Mouse (Mus musculus): ENCODE data around the gene Tppp3. TPM values are rescaled to one million over a fixed set of nuclear protein-coding genes. Genes with fewer than 3 reads are reported as not detected.

Tppp3 gene
- total and polyA plus RNA-seq, 3 experiments = 0.25 to 0.39 TPM; not detected in 1

DNA sequence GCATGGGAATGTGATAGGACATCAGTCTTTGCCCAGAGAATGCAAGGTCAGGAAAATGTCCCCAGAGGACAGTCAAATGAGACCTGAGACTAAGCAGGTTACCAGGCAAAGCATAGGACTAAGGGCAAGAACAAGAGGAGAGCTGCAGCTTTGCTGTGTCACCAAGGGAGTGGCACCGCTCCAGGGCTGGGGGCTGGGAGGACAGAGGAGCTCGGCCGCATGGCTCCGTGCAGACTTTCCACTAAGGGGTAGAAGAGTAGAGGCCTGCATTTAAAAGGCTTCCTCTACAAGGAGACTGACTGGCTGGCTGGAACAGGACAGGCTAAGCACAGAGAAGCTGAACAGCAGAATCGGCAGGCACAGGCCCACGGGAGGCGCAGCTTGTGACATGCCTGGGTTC lies 6.7 kb downstream of the Tppp3 start (continued):
- TF ChIP-seq MEF2A (IDR thresholded peaks at IDR 0.05; ENCODE audit: borderline replicate concordance, low read depth, low read length) = no peak

- H3K9ac ChIP-seq (ENCODE audit: insufficient read depth, low read depth) = no peak overlapping the region
- no peak overlapping the region for H3K4me3 ChIP-seq (replicated peaks in 1 of 3; ENCODE audit: low read depth in 2 of 3, low read length in 2 of 3, poor library complexity in 1 of 3)
- no peaks in the 10 kb centered on the region for H3K79me2 ChIP-seq (replicated peaks; ENCODE audit: control insufficient read depth, extremely low read depth, insufficient read depth, poor library complexity, severe bottlenecking)
- H3K36me3 ChIP-seq (replicated peaks in 1 of 2; ENCODE audit: control insufficient read depth in 1 of 2, insufficient read depth in 1 of 2, low read length in 1 of 2) = no peaks in the 10 kb centered on the region
- no peaks in the 10 kb centered on the region for H3K27me3 ChIP-seq (replicated peaks)
- no peak overlapping the region for H3K4me2 ChIP-seq (ENCODE audit: insufficient read depth, low read depth, poor library complexity, severe bottlenecking)
- dilution Hi-C loops (cut with MboI; ENCODE audit: extremely low pct_ligation_motif_present, extremely low pct_unique_long_range_greater_than_20kb, low sequenced_read_pairs) (no loop called here), in situ Hi-C loops (cut with MboI; ENCODE audit: low pct_ligation_motif_present, low pct_unique_long_range_greater_than_20kb, low sequenced_read_pairs) (no loop called here)
- no peaks in the 10 kb centered on the region for H3K9me3 ChIP-seq (replicated peaks; ENCODE audit: low read length)
- DNase-seq (ENCODE audit: extremely low read depth) = no peak
- H3K4me1 ChIP-seq (ENCODE audit: control insufficient read depth in 1 of 2, insufficient read depth in 2 of 2) = no peaks in the 10 kb centered on the region
- TF ChIP-seq JUN (IDR thresholded peaks at IDR 0.05; ENCODE audit: insufficient read depth, low read depth, low read length) (no peak), ZC3H11A (IDR thresholded peaks at IDR 0.05; ENCODE audit: low read depth, low read length) (no peak), EP300 (IDR thresholded peaks at IDR 0.05; ENCODE audit: low read length) (no peak), ZNF384 (IDR thresholded peaks at IDR 0.05; ENCODE audit: low read depth, low read length) (no peak), SIN3A (IDR thresholded peaks at IDR 0.05; ENCODE audit: low read length) (no peak), MXI1 (IDR thresholded peaks at IDR 0.05; ENCODE audit: low read depth, low read length) (no peak), IRF4 (IDR thresholded peaks at IDR 0.05; ENCODE audit: low read depth, low read length) (no peak), POLR2A (IDR thresholded peaks at IDR 0.05; ENCODE audit: low read depth, low read length) (no peak), UBTF (IDR thresholded peaks at IDR 0.05; ENCODE audit: low read depth, low read length) (no peak), NRF1 (IDR thresholded peaks at IDR 0.05; ENCODE audit: low read depth, low read length) (no peak), ZMIZ1 (IDR thresholded peaks at IDR 0.05; ENCODE audit: low read depth, low read length) (no peak), USF2 (conservative IDR thresholded peaks at IDR 0.05; ENCODE audit: low read depth, low read length) (no peak), SMC3 (IDR thresholded peaks at IDR 0.05; ENCODE audit: low read depth, low read length) (no peak), ETS1 (conservative IDR thresholded peaks at IDR 0.05; ENCODE audit: low read depth, low read length) (no peak), TCF12 (IDR thresholded peaks at IDR 0.05; ENCODE audit: low read depth, low read length) (no peak), TBP (conservative IDR thresholded peaks at IDR 0.05; ENCODE audit: low read depth, low read length) (no peak), E2F4 (IDR thresholded peaks at IDR 0.05; ENCODE audit: insufficient replicate concordance, low read depth, low read length) (no peak), HCFC1 (IDR thresholded peaks at IDR 0.05; ENCODE audit: low read depth, low read length) (no peak), ZKSCAN1 (IDR thresholded peaks at IDR 0.05; ENCODE audit: borderline replicate concordance, low read depth, low read length) (no peak), CHD2 (IDR thresholded peaks at IDR 0.05; ENCODE audit: low read length) (no peak)
- no peak overlapping the region for H3K27ac ChIP-seq (ENCODE audit: insufficient read depth, low read depth)
Observed at GRCm38 (mm10) chr8:105461085-105461803, 10.1 kb downstream of the Tppp3 start.
